Mouse (Mus musculus) yolk sac, embryonic 10.5 days (tissue): ENCODE measurements around the gene Rab1a.
"Not testable (repeated sequence)": the region's sequence is repeated elsewhere in the genome, so short reads cannot be mapped to it uniquely, and the experiment has no call there.

Source experiments
- DNase-seq: peaks from one replicate; pipeline ENCODE4 v3.0.0-alpha.2; 2017; ENCODE audit warnings: low spot score

The Rab1a gene

DNA sequence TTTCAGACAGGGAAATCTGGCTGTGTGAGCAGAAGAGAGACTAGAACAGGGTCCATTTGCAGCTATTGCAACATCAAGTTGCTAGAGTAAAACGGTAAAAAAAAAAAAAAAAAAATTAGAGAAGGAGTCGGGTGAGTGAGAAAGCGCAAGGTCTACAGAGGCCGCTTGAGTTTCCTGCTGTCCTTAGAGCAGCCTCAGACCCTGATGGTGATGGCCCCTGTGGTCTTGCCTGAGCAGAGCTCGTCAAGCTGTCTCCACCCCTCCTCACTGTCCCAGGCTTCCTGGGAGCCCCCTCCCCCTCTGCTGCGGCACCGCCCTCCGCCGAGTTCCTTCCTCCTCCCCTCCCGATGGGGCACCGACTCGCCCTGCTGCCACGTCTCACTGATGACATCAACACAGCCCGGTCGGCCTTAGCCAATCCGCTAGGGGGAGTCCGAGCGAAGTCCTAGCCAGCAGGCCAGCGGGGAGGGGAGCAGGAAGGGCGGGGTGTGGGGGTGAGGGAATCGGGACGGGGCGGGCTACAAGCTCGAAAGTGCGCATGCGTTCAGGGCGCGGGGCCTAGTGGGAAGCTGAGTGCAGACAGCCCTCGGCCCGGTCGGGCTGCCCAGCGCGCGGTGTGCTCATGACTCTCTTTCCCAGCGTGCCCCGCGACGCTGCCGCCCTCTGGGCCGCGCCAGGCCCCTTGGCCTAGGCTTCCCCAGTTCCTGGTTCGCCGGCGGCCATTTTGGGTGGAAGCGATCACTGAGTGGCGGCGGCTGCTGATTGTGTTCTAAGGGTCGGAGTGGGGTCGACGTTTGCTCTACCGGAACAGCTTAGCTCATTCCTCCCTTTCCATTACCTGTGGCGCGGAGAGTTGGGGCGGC lies at the start of gene Rab1a:
Gene Rab1a (plus strand): TSS at position 720 of the 863 bp plus-strand sequence.
- DNase-seq = peak; percentile 100

DNA sequence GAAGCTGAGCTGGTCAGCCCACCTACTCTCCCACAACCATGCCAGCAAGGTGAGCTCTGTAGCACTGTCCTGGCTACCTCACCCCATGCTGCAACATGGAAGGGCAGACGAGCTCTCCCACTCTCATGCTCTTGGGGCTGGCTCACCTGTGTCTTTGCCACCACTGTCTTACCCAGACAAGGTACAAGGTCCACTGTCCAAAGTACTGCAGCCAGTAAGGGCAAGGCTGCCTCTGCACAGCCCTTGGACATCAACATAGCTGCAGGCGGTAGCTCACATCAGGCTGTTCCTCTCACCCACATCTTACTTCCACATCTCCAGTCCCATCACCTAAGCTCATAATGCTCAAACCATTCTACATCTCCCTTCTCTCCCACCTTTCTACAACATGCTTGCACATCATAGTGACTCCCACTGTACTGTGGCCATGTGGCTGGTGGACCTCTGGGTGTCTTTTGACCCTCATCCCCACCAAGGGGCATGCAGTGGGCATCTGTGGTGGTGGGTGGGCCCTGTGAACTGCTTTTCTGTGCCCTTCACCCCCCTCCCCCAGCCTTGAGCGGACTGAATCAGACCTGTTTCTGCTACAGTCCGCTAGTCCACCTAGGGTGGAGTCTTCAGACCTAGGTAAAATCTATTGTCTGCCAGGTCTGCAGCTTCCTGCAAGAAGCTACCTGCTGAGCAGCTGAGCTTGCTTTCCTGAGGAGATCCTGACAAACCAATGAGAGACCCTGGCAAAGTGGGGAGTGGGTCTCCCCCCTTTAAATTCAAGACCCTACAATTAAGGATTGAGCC lies 48.9 kb upstream of the Rab1a start:
- DNase-seq = no peak

DNA sequence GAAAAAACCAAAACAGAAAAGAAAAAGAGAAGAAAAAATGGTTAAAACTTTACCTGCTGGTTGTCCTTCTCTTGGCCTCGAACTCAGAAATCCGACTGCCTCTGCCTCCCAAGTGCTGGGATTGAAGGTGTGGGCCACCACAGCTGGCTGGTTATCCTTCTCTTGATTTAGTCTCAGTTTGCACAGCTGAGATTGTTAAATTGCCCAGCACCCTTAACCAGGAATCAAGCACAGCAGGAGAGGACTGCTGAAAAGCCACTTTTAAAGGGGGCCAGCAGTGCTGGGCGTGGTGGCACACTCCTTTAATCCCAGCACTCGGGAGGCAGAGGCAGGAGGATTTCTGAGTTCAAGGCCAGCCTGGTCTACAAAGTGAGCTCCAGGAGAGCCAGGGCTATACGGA lies 47.7 kb upstream of the Rab1a start:
- not testable (repeated sequence) for DNase-seq

DNA sequence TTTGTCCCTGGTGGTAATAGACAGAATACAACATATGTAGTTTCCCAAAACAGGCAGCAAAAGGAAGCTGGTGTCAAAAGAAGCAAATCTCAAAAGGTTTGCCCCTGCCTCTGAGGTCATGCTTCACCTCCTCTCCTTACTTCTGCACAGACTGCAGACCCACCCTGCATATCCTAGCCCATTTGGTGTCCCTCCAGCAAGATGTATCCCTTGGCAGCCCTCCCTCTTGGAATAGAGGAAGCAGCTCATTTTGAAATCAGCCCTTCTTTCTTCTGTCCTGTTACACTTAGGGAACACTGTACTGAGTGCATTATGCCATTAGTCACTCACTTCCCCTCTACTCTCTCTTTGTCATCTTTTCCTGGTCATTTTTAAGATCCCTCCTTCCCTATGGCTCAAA lies 42.4 kb upstream of the Rab1a start:
- DNase-seq = no peak

DNA sequence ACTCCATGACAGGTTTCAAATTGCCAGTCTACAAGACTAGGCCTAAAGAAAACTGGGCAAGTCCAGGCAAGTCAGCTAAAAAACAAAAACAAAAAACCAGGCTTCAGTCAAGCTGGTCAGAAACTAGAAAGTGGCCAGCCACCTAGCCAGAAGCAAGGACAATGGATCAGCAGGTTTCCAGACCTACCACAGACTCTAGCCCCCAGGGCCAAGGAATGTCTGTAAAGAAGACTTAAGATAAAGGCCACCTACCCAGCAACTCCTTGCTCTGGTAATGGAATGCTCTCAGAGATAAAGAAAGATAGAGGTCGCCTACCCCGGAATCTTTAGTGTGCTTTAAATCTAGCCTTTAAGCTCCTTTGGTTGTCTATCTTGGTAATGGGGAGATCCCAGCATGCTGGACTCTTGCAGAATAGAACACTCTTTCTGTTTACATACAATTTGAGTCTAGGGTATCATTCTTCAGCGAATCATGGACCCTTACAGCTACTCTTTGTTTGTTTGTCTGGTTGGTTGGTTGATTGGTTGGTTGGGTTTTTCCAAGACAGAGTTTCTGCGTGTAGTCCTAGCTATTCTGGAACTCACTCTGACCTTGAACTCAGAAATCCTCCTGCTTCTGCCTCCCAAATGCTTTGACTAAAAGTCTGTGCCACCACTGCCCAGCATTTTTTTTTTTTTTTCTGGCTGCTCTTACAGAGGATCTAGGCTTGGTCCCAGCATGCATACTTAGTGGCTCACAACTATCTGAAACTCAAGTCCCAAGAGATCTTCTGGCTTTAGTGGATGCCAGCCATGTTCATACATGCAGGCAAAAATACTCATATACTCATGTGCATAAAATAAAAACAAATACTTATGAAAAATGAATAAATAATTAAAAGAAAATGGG lies 36.0 kb upstream of the Rab1a start:
- peak; percentile 34 for DNase-seq

DNA sequence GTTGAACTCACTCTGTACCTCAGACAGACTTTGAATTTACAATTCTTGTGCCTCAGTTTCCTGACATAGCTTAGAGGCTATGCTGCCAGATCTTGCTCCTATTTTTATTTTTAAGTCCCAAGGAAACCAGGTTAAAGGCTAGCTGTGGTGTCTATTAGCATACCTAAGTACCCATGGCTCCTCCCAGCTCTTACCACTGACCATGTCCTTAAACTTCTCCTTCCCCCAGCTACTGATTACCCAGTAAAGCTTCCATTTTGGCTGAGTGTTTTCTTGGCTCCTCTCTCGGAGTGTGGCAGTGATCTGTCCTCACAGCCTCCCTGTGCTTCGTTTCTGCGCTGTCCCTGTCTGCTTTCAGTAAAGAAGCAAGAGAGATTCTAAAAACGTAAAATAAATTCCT lies 35.2 kb upstream of the Rab1a start:
- no peak for DNase-seq

DNA sequence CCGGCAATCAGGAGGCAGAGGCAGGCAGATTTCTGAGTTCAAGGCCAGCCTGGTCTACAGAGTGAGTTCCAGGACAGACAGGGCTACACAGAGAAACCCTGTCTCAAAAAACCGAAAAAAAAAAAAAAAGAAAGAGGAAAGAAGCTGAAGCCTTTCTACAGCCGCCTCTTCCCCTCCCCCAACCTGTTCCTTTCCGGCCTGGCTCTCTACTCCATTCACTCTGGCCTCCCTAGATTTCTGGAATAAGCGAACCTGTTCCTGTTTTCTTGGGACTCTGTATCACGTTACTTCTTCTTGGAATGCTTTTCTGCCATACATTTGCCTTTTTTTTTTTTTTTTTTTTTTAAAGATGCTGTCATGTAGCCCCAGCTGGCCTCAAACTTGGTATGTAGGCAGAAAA lies 34.8 kb upstream of the Rab1a start:
- DNase-seq = not testable (repeated sequence)

DNA sequence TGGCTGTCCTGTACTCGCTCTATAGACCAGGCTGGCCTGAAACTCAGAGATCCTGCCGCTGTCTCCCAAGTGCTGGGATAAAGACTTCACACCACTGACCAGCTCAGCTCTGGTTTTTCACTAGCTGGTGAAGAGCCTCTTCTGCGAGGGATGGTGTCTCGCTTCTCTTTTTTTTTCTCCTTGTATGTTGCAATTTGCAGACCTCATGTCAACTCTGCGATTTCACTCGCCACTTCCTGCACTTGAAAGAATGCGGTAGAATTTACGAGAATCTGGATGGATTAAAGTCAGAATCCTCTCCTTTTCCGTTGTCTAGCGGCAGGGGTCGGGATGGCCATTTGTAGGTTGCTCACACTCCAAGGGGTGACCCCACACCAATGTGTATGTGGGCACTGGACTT lies 32.3 kb upstream of the Rab1a start:
- no peak for DNase-seq

DNA sequence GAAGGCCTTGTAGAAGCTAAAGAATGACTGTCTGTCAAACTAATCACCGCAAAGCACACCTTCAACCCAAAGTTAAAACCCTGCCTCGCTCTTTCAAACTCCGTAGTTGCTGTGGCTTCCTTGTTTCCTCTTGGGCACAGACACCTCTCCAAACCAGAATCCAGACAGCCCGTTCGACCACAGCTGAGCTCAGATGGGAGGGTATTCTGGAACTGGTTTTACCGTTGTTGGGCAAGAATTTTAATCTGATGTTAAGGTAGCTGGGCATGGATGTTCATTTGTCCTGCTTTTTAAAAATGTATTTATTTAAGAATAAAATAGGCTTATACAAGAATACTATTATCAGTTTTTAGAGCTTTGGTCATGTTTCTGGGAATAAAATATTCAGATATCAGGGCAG lies 14.0 kb upstream of the Rab1a start:
- no peak for DNase-seq

DNA sequence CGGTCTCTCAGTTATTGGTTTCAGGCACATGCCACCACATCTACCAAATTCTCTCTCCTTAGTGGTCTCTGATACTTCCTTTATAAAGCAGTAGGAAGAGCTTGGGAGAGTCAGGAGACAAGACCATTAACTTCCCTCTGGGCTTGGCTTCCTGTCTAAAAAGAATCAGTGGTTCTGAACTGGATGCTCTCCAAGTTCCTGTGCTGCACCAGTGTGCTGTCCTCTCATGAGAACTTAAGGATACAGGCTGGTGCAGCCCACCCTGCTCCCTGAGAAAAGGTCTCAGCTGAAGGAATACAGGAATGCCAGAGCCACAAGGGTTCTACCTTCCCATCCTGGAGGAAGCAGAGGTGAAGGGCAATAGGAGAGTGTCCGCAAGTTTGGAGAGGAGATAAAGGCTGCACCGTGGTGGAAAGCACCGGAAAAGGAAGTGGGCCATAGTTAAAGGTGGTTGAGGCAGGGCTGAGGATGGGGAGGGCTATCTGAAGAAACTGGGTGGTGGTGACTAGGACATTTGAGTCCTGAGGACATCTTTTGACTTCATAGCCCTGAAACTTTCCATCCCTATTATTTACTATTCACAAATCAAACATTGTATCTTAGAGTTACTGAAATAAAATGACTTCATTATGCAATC lies 8.0 kb upstream of the Rab1a start:
- no peak for DNase-seq

DNA sequence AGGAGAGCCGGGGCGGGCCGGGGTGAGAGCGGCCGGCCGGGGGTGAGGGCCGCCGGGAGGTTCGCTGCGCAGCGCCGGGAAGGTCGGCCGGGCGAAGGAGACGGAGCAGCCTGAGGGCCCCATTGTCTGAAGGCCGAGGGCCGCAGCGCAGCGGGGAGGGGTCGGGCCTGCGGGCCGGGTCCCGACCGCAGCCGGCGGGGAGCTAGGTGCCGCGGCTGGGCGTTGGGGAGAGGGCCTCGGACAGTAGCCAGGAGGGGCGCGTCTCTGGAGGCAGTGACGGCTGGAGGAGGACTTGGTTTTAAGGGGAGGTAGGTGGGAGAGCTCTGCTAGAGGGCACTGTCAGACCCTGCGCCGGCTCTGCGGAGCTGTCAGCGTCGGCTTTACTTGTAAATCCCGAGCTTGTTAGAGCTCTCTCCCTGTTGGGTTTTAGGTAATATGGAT lies 449 bp downstream of the Rab1a start:
- no peak for DNase-seq

DNA sequence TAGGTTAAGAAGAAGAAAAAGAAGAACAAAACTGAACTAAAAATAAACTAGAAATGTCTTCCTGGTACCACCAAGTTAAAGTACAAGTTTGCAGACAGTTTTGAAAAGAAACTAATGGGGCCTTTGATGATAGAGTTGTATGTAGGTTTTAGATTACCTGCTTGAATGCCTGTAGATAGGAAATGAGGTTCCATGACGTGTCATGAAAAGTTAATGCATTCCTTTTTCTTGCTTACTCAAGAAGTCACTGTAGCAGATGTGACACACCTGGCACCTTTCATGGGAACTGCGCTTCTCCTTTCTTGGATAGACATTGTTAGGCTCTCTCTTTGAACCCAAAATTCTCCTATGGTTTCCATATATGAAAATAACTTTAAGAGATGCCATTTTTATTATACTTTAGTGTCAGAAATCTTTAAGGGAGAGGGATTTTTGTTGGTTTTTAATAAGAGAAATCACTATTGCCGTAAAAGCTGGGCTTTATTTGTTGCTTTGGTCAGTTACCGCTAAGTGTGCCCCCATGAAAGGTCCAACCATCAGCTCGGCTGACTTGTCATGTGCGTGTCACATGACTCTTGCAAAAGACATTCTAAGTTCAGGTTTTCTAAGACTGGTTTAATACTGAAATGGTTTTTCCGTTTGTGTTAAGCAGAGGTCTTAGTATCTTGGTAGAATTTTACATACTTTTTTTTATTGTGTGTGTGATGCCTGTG lies 1.2 kb downstream of the Rab1a start:
- no peak for DNase-seq

DNA sequence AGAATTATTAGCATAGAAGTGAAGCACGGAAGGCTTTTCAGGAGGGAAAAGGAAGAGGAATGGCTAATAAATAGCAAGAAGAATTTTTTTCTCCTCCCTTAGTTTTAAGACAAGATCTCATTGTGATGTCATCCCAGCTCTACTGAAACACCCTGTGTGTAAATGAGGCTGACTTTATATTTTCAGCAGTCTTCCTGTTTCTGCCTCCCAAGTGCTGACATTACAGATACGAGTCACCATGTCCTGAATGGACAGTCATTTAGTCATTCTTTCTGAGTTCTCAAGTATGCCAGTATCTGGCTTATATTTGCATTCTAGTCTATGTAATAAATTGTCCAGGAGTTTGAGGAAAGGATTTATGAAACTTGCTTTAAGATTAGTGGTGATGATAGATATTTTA lies 3.1 kb downstream of the Rab1a start:
- no peak for DNase-seq

DNA sequence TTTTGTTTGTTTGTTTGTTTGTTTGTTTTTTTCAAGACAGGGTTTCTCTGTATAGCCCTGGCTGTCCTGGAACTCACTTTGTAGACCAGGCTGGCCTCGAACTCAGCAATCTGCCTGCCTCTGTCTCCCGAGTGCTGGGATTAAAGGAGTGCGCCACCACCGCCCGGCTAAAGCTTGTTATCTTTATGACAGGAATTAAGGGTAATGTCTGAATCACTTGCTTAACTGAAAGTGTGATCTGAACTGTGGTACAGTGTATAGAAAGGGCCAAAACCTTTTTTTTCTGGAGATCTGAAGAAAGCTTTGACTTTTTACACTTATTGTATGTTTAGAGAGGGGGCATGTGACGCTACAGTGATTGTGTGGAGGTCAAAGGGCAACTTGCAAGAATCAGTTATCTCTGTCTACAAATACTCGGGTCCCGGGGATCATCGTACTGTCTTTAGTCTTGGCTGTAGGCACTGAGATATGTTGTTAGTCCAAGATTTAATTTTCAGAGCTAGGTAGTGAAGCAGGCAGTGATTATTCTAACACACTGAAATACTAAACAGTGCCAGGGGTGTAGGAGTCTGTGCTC lies 3.7 kb downstream of the Rab1a start:
- peak; percentile 65 for DNase-seq

DNA sequence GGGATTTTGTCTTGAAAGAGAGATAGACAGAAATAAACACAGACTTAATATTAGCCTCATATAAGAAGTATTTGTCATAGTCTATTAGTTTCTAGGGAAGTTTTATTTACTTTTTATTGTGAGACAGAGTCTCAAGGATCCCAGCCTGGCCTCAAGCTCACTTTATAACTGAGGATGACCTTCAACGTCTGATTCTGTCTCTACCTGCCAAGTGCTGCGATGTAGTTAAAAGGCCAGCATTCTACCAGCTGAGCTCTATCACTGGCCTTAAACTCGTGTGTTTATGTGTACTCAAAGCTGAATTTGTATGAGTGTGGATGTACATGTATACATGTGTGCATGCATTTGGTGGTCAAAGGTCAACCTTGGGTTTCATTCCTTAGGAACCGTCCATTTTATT lies 4.3 kb downstream of the Rab1a start:
- DNase-seq = no peak

DNA sequence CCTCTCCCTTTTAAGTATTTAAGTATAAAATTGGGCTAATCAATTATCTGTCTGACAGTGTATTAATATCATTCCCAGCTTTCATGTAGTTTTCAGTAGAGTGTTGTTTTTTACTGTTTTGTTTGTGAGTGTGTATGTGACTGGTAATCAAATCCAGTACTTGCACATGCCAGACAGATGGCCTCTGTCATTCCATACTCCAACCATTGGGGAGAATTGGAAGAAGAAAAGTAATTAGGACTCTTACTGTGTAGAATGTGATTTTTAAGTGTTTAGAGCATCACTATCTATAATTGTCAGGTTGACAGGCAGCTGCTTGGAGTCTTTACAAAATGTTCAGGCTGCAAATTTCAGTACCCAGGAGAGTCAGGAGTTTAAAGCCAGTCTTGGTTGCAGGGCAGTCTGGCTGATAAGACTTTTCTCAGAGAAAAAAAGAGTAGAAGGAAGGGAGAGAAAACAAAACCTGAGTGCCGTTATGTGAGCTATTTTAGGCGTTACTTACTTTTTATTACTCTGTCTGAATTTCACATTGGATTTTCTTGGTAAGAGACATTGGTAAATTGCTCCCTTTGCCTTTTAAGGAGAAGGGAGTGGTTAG lies 5.5 kb downstream of the Rab1a start:
- DNase-seq = no peak

DNA sequence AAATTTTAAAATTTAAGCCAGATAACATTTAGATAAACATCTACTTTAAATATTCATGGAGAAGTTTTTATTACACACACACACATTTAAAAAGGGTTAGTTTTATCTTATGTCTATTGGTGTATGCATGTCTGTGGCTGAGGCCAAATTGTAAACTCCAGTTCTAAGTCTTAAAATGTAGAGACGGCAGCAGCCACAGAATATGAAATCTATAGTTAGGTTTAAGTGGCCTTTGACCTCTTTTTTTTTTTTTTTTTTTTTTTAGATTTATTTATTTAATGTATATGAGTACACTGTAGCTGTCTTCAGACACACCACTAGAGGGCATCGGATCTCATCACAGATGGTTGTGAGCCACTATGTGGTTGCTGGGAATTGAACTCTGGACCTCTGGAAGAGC lies 6.4 kb downstream of the Rab1a start:
- DNase-seq = no peak

DNA sequence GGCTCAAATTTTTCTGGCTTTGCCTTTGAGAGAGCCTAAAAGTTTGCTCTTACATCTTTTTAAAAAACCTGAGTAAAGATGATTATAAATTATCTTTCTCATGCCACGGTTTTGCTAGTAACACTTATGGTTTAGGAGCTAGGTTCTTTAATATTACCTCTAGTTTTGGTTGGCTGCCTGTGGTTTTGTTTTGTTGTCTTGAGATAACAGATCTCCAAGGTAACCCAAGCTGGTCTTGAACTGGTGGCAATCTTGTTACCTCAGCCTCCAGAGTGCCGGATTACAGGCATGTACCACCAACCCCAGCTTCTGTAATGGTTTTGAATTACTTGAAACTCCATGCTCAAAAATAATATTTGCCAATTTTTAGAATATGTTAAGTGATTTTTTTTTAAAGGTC lies 10.6 kb downstream of the Rab1a start:
- no peak for DNase-seq

DNA sequence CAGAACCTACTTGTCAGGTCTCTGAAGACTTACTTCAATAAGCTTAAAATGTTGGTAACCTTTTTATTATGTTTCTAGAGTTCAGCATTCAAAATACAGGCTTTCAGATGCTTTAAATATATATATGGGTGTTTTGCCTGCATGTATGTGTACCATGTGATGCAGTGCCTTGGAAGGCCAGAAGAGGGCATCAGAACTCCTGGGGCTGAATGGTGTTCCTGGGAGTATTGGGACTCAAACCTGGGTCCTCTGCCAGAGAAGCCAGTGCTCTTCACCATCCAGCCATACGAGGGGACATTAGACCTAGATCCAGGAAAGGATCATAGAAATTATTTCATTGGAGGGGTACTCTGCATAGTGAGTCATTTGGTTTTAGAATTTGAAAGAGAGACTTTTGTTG lies 13.5 kb downstream of the Rab1a start:
- DNase-seq = no peak

DNA sequence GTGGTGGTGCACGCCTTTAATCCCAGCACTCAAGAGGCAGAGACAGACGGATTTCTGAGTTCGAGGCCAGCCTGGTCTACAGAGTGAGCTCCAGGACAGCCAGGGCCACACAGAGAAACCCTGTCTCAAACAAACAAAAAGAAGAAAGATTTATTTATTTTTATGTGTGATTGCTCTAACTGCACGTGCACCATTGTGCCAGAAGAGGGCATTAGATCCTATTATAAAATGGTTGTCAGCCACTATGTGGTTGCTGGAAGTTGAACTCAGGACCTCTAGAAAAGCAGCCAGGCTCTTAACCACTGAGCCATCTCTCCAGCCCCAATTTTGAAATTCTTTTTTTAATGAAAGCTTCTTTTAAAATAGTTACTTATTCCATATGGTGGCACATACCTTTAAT lies 15.2 kb downstream of the Rab1a start:
- DNase-seq = no peak
